Mouse (Mus musculus) induced T-regulatory cell, adult 2 months (primary cell): ENCODE data around the gene Snx13.

Source experiments
- DNase-seq: peaks from one replicate; pipeline ENCODE4 v3.0.0-alpha.2; 2012; ENCODE audit warnings: low read depth

Snx13 gene

GRCm38 (mm10) chr12:35046999-35047319 is at the start of gene Snx13:
Snx13 (plus strand) TSS chr12:35047186.
- peak; percentile 94 for DNase-seq

GRCm38 (mm10) chr12:34997597-34998182 is 49.3 kb upstream of the Snx13 start:
- no peak for DNase-seq

- no peak for DNase-seq
These were observed 48.1 kb upstream of the Snx13 start for GRCm38 (mm10) chr12:34998778-34999467.

GRCm38 (mm10) chr12:35000323-35000722 is 46.7 kb upstream of the Snx13 start:
- no peak for DNase-seq

- DNase-seq, result no peak
These were observed 41.2 kb upstream of the Snx13 start for GRCm38 (mm10) chr12:35005748-35006147.

- no peak for DNase-seq
These were observed 39.1 kb upstream of the Snx13 start for GRCm38 (mm10) chr12:35007851-35008250.

GRCm38 (mm10) chr12:35008340-35009137 is 38.4 kb upstream of the Snx13 start:
- DNase-seq, result no peak

GRCm38 (mm10) chr12:35011462-35011861 is 35.5 kb upstream of the Snx13 start:
- DNase-seq, result no peak

- no peak for DNase-seq
These were observed 33.0 kb upstream of the Snx13 start for GRCm38 (mm10) chr12:35013950-35014349.

- no peak for DNase-seq
These were observed 30.9 kb upstream of the Snx13 start for GRCm38 (mm10) chr12:35016056-35016455.

- DNase-seq, result no peak
These were observed 30.3 kb upstream of the Snx13 start for GRCm38 (mm10) chr12:35016481-35017250.

- DNase-seq, result no peak
These were observed 28.2 kb upstream of the Snx13 start for GRCm38 (mm10) chr12:35018679-35019237.

- DNase-seq, result peak; percentile 79
These were observed 25.7 kb upstream of the Snx13 start for GRCm38 (mm10) chr12:35021285-35021684.

- DNase-seq, result no peak
These were observed 24.9 kb upstream of the Snx13 start for GRCm38 (mm10) chr12:35022066-35022465.

GRCm38 (mm10) chr12:35025916-35026432 is 21.0 kb upstream of the Snx13 start:
- no peak for DNase-seq

GRCm38 (mm10) chr12:35027533-35027932 is 19.5 kb upstream of the Snx13 start:
- DNase-seq, result no peak

GRCm38 (mm10) chr12:35038668-35039570 is 8.1 kb upstream of the Snx13 start:
- no peak for DNase-seq

GRCm38 (mm10) chr12:35039571-35039936 is 7.4 kb upstream of the Snx13 start:
- no peak for DNase-seq

GRCm38 (mm10) chr12:35041964-35042363 is 5.0 kb upstream of the Snx13 start:
- DNase-seq, result no peak

- DNase-seq, result peak; percentile 56
These were observed 532 bp upstream of the Snx13 start for GRCm38 (mm10) chr12:35046310-35046998.
